Mouse (Mus musculus) stomach, postnatal 0 days (tissue): ENCODE results near the gene Ank3. TPM values are rescaled to one million over a fixed set of nuclear protein-coding genes. Genes with fewer than 3 reads are reported as not detected.
A peak's percentile ranks its signal among the peaks of the same experiment; 100 is the strongest.

Source experiments
- ATAC-seq: fragments of 200-750 bp; cut with Nextera tagmentation; 2 replicates; pipeline ENCODE4 v1.8.0; 2017; ENCODE audit not compliant: low FRiP score, low TSS enrichment
- DNase-seq: peaks from one replicate; pipeline ENCODE4 v3.0.0-alpha.2; 2016; ENCODE audit warnings: low spot score
- H3K27ac ChIP-seq: fragments of 300-500 bp; sonication (generic); replicated peaks from 2 replicates; pipeline ENCODE4 v1.5.1; 2014; ENCODE audit warnings: mild to moderate bottlenecking, control low read depth
- H3K27me3 ChIP-seq: fragments of 300-500 bp; sonication (generic); 2 replicates; pipeline ENCODE4 v1.6.1; 2014; ENCODE audit warnings: low read length; ENCODE audit not compliant: control insufficient read depth, insufficient read depth
- H3K36me3 ChIP-seq: fragments of 300-500 bp; sonication (generic); 2 replicates; pipeline ENCODE4 v1.6.1; 2014; ENCODE audit warnings: low read length, mixed read lengths; ENCODE audit not compliant: control insufficient read depth, insufficient read depth
- H3K4me1 ChIP-seq: fragments of 300-500 bp; sonication (generic); replicated peaks from 2 replicates; pipeline ENCODE4 v1.6.1; 2014; ENCODE audit warnings: antibody characterized with exemption; ENCODE audit not compliant: control insufficient read depth, insufficient read depth
- H3K4me2 ChIP-seq: fragments of 300-500 bp; sonication (generic); replicated peaks from 2 replicates; pipeline ENCODE4 v1.6.1; 2014; ENCODE audit warnings: low read depth, mild to moderate bottlenecking, control low read depth, moderate library complexity
- H3K4me3 ChIP-seq: fragments of 300-500 bp; sonication (generic); 2 replicates; pipeline ENCODE4 v1.5.1; 2014; ENCODE audit warnings: low read depth, low read length, control low read depth
- H3K9ac ChIP-seq: fragments of 300-500 bp; sonication (generic); 2 replicates; pipeline ENCODE4 v1.6.1; 2014; ENCODE audit warnings: mild to moderate bottlenecking, low read length, control low read depth, mixed read lengths
- H3K9me3 ChIP-seq: fragments of 300-500 bp; sonication (generic); 2 replicates; pipeline ENCODE4 v1.6.1; 2016; ENCODE audit warnings: low read length; ENCODE audit not compliant: control insufficient read depth
- CTCF ChIP-seq: IDR thresholded peaks from 2 replicates; pipeline ENCODE4 v1.5.1; 2016; ENCODE audit warnings: antibody characterized with exemption, low read depth, mild to moderate bottlenecking, moderate library complexity
- EP300 ChIP-seq: optimal IDR thresholded peaks from 2 replicates; pipeline ENCODE3; 2016; ENCODE audit warnings: antibody characterized with exemption
- WGBS: fragments of 180-500 bp; shearing (Covaris S2); extraction: QIAGEN DNeasy Blood & Tissue Kit; methylation state at CpG from one replicate; pipeline ENCODE4 v1.1.7; 2014; 5-methylcytosine and 5-hydroxymethylcytosine counted together
- polyA plus RNA-seq: library from polyadenylated mRNA; unstranded; fragments of >200 nt; fragmentation: Nextera tagmentation; extraction: Ambion mirVana; gene quantifications from 2 replicates; pipeline ENCODE4 v1.2.1, GENCODE M21; 2015

Gene Ank3
- polyA plus RNA-seq, 1 experiment from 2014 or later: 16.0 TPM

DNA sequence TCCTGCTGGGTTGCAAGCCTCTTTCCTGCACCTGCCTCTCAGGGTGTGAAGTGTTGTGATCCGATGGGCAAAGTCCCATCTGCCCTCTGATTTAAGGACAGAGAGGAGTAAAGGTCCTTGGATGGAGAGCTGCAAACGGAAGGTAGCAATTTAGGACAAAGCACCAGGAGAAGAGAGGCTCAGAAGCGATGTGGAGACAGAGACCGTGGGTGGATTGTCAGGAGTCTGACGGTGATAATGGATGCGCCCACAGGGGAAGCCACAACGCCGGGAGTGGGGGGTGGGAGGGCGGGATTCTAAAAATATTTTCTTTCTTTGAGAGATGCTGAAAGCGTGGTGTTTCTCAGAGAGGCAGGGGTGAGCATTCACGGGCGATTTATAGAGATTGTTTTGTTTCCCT, 206.6 kb downstream of the Ank3 start:
- no peak for DNase-seq
- H3K4me1 ChIP-seq: no peaks in the 10 kb centered on the region
- H3K27ac ChIP-seq: no peak overlapping the region
- no peak overlapping the region for H3K4me2 ChIP-seq
- H3K36me3 ChIP-seq: no peaks in the 10 kb centered on the region
- ATAC-seq: no peak
- no peak overlapping the region for H3K4me3 ChIP-seq
- no peak for TF ChIP-seq CTCF
- TF ChIP-seq EP300: no peak
- H3K27me3 ChIP-seq: no peaks in the 10 kb centered on the region
- WGBS: 35% methylated on average over 12 of the region's 12 CpGs
- H3K9ac ChIP-seq: no peak overlapping the region
- no peaks in the 10 kb centered on the region for H3K9me3 ChIP-seq

DNA sequence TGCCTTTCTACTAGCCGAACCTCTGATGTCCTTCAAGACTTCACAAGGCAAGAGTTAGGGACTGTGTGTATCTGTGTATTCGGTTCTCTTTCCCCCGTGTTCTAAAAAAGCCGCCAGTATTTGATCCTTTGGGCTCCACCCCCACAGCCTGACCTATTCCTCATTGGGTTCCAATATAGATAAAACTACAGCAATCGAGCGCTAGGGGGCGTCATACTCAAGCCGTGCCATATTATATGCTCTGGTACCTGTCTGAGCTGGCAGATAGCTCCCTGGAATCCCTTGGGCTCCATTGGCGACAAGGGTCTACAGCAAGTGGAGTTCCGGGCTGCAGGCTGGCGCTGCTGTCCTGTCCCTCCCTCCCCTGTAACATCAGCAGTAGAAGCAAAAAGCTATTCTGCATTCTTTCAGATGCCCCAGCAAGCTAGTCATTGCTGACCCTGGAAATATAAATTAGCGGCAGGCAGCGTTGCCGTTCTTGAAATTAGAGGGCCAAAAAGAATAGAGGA, 209.1 kb downstream of the Ank3 start:
- Histone ChIP-seq H3K27me3 (no peaks in the 10 kb centered on the region), H3K9ac (no peak overlapping the region), H3K4me2 (no peak overlapping the region), H3K4me3 (no peak overlapping the region), H3K4me1 (no peaks in the 10 kb centered on the region), H3K36me3 (no peaks in the 10 kb centered on the region), H3K27ac (no peak overlapping the region), H3K9me3 (no peaks in the 10 kb centered on the region)
- no peak for ATAC-seq
- 72% methylated on average over 14 of the region's 14 CpGs for WGBS
- no peak for DNase-seq
- TF ChIP-seq CTCF (peak; percentile 27), EP300 (no peak)

GRCm38 (mm10) chr10:69611314-69611713, 212.7 kb downstream of the Ank3 start:
- H3K9me3 ChIP-seq: no peaks in the 10 kb centered on the region
- ATAC-seq (no peak), DNase-seq (no peak)
- H3K36me3 ChIP-seq: no peaks in the 10 kb centered on the region
- H3K4me3 ChIP-seq: no peak overlapping the region
- no peak overlapping the region for H3K9ac ChIP-seq
- H3K27ac ChIP-seq: no peak overlapping the region; the same call in 1 of the 2 replicates
- WGBS: 30% methylated on average over 3 of the region's 3 CpGs
- no peaks in the 10 kb centered on the region for H3K4me1 ChIP-seq
- no peaks in the 10 kb centered on the region for H3K27me3 ChIP-seq
- H3K4me2 ChIP-seq: no peak overlapping the region
- no peak for TF ChIP-seq EP300
- no peak for TF ChIP-seq CTCF

DNA sequence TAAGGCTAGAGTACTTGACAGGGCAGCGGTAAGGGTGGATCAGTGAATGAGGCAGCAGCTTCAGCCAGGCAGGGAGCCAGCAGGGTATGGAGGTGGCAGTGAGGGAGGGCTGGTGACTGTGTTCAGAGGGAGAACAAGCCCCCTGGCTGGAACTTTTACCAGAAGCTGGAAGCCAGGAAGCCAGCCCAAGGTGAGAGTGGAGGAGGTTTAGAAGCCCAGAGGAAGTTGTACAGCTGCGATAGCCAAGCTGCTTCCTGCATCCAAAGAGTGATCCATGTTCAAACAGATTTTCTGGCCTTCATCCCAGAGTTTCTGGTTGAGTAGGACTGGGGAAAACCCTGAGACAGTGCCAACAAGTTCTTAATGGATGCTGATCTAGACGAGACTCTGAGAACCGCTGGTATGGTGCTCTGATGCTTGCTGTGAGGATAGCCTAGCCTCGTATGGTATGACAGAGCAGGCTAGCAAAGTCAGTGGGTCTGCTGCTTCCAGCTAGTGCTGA, 213.3 kb downstream of the Ank3 start:
- peak overlapping the region; percentile 53 for H3K27ac ChIP-seq
- WGBS: 20% methylated on average over 5 of the region's 5 CpGs
- peak; percentile 17 for DNase-seq
- H3K9me3 ChIP-seq: no peaks in the 10 kb centered on the region
- no peaks in the 10 kb centered on the region for H3K27me3 ChIP-seq
- no peaks in the 10 kb centered on the region for H3K36me3 ChIP-seq
- ATAC-seq: peak; percentile 49; the same call in 1 of the 2 replicates
- no peak overlapping the region for H3K4me3 ChIP-seq
- H3K4me2 ChIP-seq: 0 out of 2 replicates have a peak overlapping the region, but pooled peaks have one; percentile 5
- H3K4me1 ChIP-seq: no peaks in the 10 kb centered on the region
- TF ChIP-seq CTCF (no peak), EP300 (no peak)
- H3K9ac ChIP-seq: no peak overlapping the region

- WGBS: 67% methylated on average over 3 of the region's 3 CpGs
- DNase-seq: no peak
- H3K27me3 ChIP-seq: no peaks in the 10 kb centered on the region
- H3K4me3 ChIP-seq: no peak overlapping the region
- no peak for TF ChIP-seq CTCF
- TF ChIP-seq EP300: no peak
- H3K9me3 ChIP-seq: no peaks in the 10 kb centered on the region
- no peaks in the 10 kb centered on the region for H3K36me3 ChIP-seq
- H3K4me1 ChIP-seq: no peaks in the 10 kb centered on the region
- no peak overlapping the region for H3K4me2 ChIP-seq
- no peak overlapping the region for H3K27ac ChIP-seq
- no peak overlapping the region for H3K9ac ChIP-seq
- no peak for ATAC-seq
These were observed 218.4 kb downstream of the Ank3 start for GRCm38 (mm10) chr10:69616953-69617352.

GRCm38 (mm10) chr10:69617537-69618112, 219.1 kb downstream of the Ank3 start:
- WGBS: 83% methylated on average over 16 of the region's 16 CpGs
- ATAC-seq: no peak
- no peaks in the 10 kb centered on the region for H3K36me3 ChIP-seq

More at GRCm38 (mm10) chr10:69617537-69618112, 219.1 kb downstream of the Ank3 start:
- DNase-seq: no peak
- TF ChIP-seq CTCF (no peak), EP300 (no peak)
- H3K4me3 ChIP-seq: no peak overlapping the region
- H3K4me2 ChIP-seq: no peak overlapping the region
- H3K9me3 ChIP-seq: no peaks in the 10 kb centered on the region
- no peaks in the 10 kb centered on the region for H3K27me3 ChIP-seq
- no peak overlapping the region for H3K9ac ChIP-seq
- no peaks in the 10 kb centered on the region for H3K4me1 ChIP-seq
- no peak overlapping the region for H3K27ac ChIP-seq
